Mouse (Mus musculus): ENCODE measurements at regions not wholly inside any gene's neighbourhood (a gene's known extent, or its start where the extent isn't known, plus 50 kb on each side); places are given as distances from the start of the nearest gene placed in this dataset.

- no peak for TF ChIP-seq CTCF (IDR thresholded peaks at IDR 0.05; ENCODE audit: extremely low read depth, insufficient read length, insufficient replicate concordance, low read depth, low read length)
- 0 out of 2 replicates have a peak, but pooled peaks have one; percentile 26 for TF ChIP-seq POLR2A (IDR thresholded peaks at IDR 0.05; ENCODE audit: low read depth, low read length)
Observed at GRCm38 (mm10) chr2:144133806-144134574, 101.1 kb downstream of the Banf2 start.

Measured in small intestine, adult 2 months (tissue).